Mouse (Mus musculus) thymus, postnatal 0 days (tissue): ENCODE measurements at regions not wholly inside any gene's neighbourhood (a gene's known extent, or its start where the extent isn't known, plus 50 kb on each side); places are given as distances from the start of the nearest gene placed in this dataset.
"Not testable (repeated sequence)": the region's sequence is repeated elsewhere in the genome, so short reads cannot be mapped to it uniquely, and the experiment has no call there.

ENCODE experiments used
- DNase-seq: peaks from one replicate; pipeline ENCODE4 v3.0.0-alpha.2; 2015; ENCODE audit warnings: low spot score

- peak; percentile 66 for DNase-seq
Measured at GRCm38 (mm10) chr10:19297669-19298068, 58.7 kb upstream of the Olig3 start.

DNA sequence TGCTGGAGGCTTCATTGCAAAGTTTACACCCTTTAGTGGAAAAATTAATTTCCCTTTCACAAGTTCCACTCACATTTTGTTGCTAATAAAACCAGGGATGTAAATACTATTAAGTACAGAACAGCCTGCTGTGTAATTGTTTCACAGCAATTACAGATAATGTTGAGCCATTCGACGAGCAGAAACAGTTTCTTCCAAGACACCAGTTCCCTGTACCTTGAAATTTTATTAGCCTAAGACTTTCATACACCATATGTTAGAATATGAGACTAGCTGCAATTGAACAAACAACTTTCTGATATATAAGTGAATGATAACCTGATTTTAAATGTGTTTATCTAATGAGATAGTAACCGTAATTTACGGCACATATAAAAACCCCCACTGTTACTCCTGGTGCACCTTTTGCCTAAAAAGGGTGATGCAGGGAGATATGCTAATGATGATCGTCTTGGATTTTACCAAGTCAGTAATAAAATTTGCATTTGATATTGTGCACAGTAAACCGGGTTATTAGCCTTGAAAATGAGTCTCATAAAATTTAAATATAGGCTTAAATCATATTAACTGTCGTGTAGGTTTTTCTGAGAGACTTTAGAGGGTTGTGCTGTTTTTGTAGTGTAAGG lies 60.8 kb upstream of the Olig3 start:
- no peak for DNase-seq

DNA sequence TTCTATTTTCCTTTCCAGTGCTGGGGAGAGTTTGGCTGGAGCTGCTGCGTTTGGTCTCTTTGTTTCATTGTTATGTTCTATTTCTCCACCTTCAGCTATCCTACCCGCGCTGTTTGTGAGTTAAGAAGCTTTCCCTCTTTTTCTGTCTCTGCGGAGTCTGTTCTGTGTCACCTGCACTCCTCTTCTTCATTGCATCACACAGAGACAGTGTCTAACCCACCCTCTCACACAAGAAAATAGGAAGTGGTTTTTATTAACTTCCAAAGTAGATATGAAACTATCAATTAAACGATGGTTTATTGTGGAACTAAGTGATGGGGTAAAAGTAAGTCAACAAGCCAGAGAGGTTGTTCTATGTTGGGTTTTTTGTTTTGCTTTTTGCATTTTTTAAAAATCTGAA lies 64.9 kb upstream of the Olig3 start:
- no peak for DNase-seq

- DNase-seq, result not testable (repeated sequence)
Measured at GRCm38 (mm10) chr10:19291039-19291438, 65.3 kb upstream of the Olig3 start.

DNA sequence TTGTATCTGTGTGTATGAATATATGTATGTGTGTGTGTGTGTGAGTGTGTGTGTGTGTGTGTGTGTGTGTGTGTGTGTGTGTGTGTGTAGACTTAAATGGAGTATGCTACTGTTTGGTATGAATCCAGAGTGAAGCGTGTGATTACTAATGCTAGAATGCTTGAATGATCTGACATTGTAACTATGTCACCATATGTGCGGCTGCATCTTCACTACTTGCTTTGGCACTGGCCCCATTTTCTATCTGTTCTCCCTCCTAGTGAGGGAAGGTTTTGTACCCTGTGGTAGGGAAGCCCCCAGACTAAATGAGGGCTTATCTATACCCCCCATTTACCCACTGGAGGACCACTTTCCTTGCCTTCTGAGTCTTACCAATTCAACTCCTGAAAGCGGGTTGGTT lies 74.2 kb upstream of the Olig3 start:
- DNase-seq, result no peak

DNA sequence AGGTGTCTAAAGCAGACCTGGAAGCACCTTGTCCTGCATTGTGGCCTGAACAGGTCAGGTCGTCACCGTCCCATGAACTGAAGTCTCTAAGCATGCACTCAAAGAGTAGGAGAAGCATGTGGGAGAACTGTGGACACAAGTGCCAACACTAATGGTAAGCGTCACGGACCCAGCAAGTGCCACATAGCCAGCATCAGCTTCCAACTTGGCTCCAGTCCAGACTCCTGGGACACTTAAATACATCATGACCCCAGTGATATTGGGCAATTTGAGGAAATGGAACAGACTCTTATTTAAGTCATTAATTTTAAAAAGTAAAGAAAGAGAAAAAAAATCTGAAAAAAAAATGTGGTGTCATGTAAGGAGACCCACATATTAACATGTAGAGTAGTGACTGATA lies 75.3 kb upstream of the Olig3 start:
- no peak for DNase-seq

- DNase-seq, result no peak
Measured at GRCm38 (mm10) chr10:19278189-19278842, 78.0 kb upstream of the Olig3 start.

DNA sequence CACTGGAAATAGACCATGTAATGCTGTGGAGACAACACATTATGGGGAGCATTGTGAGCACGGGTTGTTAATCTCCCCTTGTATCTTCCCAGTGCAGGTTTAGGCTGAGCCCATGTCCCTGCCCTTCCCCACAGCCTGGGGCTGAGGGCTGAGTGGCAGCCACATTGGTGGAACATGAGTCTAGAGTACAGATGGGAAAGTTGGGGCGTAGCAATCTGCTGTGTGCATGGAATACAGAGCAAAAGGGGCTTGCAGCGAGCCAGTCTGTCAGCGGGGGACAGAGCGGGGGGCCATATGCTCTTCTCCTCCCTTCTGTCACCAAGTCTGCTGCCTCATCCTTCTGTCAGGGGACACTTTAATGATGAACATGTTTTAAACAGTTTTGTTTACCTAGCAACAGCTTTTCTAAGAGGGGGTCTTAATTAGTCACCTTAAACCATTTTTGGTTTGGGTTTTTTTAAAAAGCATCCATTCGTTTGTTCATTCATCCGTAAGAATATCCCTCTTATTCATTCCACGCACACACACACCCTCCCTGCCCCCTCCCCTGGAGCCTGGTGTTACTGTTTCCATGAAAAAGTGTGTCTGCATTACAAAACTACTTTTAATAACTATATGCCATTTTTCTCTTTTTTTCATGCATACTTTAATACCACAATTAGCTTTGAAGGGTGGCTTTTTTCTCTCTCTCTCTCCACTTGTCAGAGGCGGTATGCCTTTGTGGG lies 79.1 kb upstream of the Olig3 start:
- no peak for DNase-seq

GRCm38 (mm10) chr10:19274985-19275384 lies 81.3 kb upstream of the Olig3 start:
- no peak for DNase-seq

DNA sequence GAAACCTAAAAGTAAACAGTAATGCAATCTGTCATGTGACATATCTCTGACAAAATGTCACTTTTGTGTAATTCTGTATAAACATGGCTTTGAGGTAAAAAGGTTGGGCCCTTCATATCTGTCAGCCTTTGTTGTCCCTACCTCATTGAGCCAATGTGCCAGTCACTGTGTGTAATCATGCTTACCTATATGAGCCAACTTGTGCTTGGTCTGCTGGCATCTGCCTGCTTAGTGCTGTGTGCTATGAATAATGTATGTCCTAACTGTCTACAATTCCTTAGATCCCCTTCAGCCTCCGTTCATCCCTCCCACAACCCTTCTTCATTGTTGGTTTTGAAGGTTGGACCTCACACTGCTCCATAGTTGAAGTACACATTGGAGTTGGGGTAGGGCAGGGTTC lies 86.9 kb upstream of the Olig3 start:
- DNase-seq, result no peak

DNA sequence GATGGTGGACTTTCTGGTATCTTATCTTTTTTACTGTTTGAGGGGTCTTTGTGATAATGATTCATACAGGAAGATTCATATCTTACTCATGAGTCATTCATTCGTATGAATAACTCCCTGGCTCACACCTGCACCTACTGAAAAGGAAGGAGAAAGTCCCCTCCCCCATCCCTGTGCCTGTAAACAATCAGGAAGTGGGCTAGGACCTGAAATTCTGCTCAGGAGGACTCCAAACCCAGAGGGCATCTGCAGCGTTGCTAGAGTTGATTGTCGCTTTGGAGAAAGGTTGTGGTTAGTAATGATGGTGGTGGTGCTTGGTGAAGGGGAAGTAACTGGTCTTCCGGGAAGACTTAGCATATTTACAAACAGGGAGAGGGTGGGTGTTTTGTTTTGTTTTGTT lies 88.3 kb upstream of the Olig3 start:
- DNase-seq, result peak; percentile 57

DNA sequence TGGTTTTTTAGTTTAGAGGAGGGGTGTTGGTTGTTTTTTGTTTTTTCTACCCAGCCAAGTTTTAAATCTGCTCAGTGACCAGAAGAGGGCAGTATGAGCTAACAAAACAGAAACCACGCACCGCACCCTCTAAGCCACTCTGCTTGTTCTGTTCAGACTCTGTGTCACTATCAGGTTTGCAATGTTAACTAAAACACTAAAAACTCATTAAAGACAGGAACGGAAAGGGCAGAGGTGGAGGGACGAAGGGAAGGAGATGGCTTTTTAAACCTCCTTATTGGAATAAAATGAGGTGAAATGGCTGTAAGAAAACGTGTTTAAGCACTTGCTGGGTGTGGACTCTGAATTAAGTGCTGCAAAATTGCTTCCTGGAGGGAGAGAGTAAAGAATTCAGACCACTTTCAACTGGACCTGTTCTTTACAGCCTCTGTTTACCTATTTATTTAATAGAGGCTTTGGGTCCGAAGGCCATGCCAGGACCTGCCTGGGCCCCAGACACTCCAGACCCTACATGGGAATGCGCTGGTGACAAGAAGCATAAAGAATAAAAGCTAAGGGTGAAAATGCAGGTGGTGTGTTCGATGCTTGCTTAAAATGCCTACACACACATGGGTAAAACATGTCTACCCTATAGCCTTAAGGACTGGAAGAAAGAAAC lies 116.1 kb upstream of the Olig3 start:
- DNase-seq, result peak; percentile 86

DNA sequence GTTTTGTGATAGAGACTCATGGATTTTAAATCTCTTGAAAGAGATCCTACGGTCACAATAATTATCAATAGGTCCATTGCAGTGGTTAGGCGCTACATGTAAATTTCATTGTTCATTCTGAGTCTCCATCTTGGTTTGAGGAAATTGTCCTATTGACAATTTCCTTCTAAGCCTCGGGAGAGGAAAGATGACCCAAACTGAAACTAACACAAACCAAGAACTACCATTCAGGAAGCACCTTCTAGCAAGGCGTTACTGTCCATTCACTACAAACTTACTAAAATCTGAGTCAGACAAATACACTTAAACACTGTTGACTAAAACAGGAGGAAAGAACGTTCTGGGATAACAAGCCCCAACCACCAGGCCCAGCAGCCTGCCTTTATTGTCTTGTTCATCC lies 140.1 kb upstream of the Olig3 start:
- DNase-seq, result no peak

- peak; percentile 29 for DNase-seq
Measured at GRCm38 (mm10) chr10:19209751-19210150, 146.6 kb upstream of the Olig3 start.

DNA sequence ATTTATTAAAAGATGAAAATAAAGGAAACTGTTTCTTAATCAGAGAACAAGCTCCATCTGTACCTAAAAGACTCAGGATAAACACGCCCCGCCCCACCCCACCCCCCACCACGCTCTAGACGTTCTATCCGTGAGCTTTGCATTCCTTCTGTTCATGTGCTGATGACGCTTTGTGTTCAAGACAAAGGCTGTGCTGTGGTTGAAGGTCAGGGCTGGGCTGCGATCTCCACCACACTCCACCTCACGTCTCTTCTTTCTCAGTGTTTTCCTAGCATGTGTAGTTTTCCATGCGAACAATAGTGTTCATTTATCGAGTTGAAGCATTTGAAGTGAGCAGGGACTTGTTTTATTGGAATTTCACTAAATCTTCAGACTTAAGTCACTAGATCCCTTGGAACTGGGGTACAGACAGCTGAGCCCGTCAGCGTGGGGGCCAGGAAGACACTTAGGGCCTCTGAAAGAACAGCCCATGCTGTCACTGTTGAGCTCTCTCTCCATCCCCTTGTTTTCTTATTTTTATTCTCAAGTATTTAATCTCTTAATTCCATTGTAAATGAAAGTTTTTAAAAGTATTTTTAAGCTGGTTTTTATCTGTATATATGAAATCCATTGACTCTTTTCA lies 148.1 kb upstream of the Olig3 start:
- no peak for DNase-seq

DNA sequence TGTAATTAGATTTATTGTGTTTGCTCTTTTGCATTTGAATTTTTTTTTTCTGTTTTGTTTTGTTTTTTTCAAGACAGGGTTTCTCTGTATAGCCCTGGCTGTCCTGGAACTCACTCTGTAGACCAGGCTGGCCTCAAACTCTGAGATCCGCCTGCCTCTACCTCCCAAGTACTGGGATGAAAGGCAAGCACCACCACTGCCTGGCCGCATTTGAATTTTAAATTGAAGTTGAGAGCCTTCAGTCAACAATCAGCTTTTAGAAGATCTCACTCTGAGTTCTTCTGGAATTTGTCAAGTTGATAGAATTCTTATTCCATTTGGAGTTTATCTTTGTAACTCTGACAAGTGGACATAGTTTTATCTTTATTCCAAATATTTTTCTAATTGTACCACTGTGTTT lies 148.8 kb upstream of the Olig3 start:
- DNase-seq, result no peak

GRCm38 (mm10) chr10:19200311-19200710 lies 156.0 kb upstream of the Olig3 start:
- no peak for DNase-seq

- peak; percentile 69 for DNase-seq
Measured at GRCm38 (mm10) chr10:19195676-19196075, 160.7 kb upstream of the Olig3 start.

- DNase-seq, result peak; percentile 73
Measured at GRCm38 (mm10) chr10:19194646-19195045, 161.7 kb upstream of the Olig3 start.

DNA sequence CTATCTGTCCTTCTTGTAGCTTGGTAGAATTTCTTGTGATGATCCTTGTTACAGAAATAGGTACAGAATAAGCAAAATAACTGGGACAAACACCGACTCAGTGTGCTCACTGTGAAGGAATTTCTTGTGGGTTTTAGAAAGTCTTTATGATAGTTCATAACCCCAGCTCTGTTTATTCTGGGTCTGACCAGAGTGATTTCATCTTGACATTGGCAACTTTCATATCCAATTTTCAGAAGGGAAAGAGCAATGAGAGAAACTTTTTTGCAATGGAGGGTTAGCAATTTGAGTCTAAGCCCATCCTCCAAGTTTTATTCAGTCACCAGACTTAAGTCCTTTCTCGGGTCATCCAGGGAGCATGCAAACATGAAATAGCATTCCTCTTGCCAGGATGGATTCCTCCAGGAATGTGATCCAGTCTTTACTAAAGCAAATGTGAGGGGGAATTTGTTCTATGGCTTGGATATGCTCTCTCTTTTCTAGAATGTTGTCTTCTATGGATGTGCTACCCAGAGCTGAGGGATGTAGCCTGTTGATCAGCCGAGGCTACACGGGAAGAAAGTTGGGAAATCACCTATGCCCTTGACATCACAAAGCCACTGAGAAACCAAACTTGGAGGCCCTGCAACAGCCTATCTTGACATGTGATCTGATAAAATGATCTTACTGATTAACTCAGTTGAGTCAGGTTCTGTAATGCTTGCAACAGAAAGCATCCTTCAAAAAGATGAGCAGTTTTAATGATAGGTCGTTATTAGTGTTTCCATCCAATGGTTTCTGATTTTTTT lies 163.2 kb upstream of the Olig3 start:
- no peak for DNase-seq

DNA sequence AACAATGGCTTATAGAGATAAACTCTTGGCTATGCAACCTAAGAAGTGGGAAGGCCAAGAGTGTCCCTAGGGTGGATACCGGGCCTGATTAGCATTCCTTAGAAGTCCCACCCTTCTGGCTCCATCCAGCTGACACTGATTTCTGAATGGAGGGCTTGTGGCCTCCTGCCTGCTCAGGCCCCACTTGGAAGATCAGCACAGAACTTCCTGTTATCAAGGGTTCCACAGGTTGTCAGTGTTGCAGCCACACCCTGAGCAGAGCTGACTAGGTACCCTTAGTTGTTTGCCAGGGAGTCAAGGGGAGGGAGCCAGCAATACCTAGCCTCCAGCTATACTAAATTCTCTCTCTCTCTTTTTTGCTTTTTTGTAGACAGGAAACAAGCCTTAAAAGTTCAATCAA lies 164.1 kb upstream of the Olig3 start:
- peak; percentile 39 for DNase-seq
